Mouse (Mus musculus) myocyte (in vitro differentiated cells): ENCODE measurements at regions not wholly inside any gene's neighbourhood (a gene's known extent, or its start where the extent isn't known, plus 50 kb on each side); places are given as distances from the start of the nearest gene placed in this dataset.

ENCODE experiments used
- H3K27me3 ChIP-seq: one replicate; pipeline ENCODE4 v1.6.1; 2011; ENCODE audit not compliant: control insufficient read depth, insufficient read depth, insufficient read length
- H3K36me3 ChIP-seq: one replicate; pipeline ENCODE4 v1.6.1; 2011; ENCODE audit not compliant: control insufficient read depth, insufficient read depth
- H3K4me2 ChIP-seq: one replicate; pipeline ENCODE4 v1.6.1; 2011; ENCODE audit warnings: low read depth, control low read depth
- H3K4me3 ChIP-seq: one replicate; pipeline ENCODE4 v1.5.1; 2011; ENCODE audit warnings: mild to moderate bottlenecking, control low read depth, moderate library complexity
- H3K79me2 ChIP-seq: one replicate; pipeline ENCODE4 v1.6.1; 2011; ENCODE audit not compliant: control insufficient read depth, insufficient read depth
- H3ac ChIP-seq: one replicate; pipeline ENCODE4 v1.6.1; 2011; ENCODE audit not compliant: control insufficient read depth, insufficient read length
- CEBPB ChIP-seq: IDR thresholded peaks from 2 replicates; pipeline ENCODE4 v1.6.1; 2011; ENCODE audit warnings: mild to moderate bottlenecking, moderate library complexity; ENCODE audit not compliant: poor library complexity, insufficient read depth, severe bottlenecking
- E2F4 ChIP-seq: IDR thresholded peaks from one replicate; pipeline ENCODE4 v1.6.1; 2011; ENCODE audit warnings: mild to moderate bottlenecking, control low read depth, moderate library complexity; ENCODE audit not compliant: insufficient read depth
- MAX ChIP-seq: IDR thresholded peaks from one replicate; pipeline ENCODE4 v1.6.1; 2011; ENCODE audit warnings: low read depth, mild to moderate bottlenecking, control low read depth
- MYOD1 ChIP-seq, 3 experiments: IDR thresholded peaks; one replicate each; pipeline ENCODE4 v1.6.1; 2011; ENCODE audit warnings: control low read depth in 2 of 3, low read depth in 2 of 3, mild to moderate bottlenecking in 2 of 3, moderate library complexity in 1 of 3; ENCODE audit not compliant: insufficient read length in 2 of 3, control insufficient read depth in 1 of 3
- MYOG ChIP-seq, 3 experiments: IDR thresholded peaks; one replicate each; pipeline ENCODE4 v1.6.1; 2011; ENCODE audit warnings: control low read depth in 2 of 3, low read depth in 2 of 3, mild to moderate bottlenecking in 2 of 3; ENCODE audit not compliant: insufficient read length in 2 of 3, control insufficient read depth in 1 of 3, insufficient read depth in 1 of 3
- POLR2A ChIP-seq: IDR thresholded peaks from one replicate; pipeline ENCODE4 v1.6.1; 2011; ENCODE audit warnings: low read depth, mild to moderate bottlenecking, control low read depth, moderate library complexity; ENCODE audit not compliant: insufficient read length
- POLR2AphosphoS2 ChIP-seq: IDR thresholded peaks from one replicate; pipeline ENCODE4 v1.6.1; 2011; ENCODE audit warnings: low read depth, control low read depth; ENCODE audit not compliant: insufficient read length
- REST ChIP-seq: IDR thresholded peaks from one replicate; pipeline ENCODE4 v1.6.1; 2011; ENCODE audit warnings: mild to moderate bottlenecking, control low read depth, moderate library complexity; ENCODE audit not compliant: insufficient read depth, insufficient read length
- SRF ChIP-seq: IDR thresholded peaks from one replicate; pipeline ENCODE4 v1.6.1; 2011; ENCODE audit warnings: low read depth; ENCODE audit not compliant: control insufficient read depth, insufficient read length
- TCF12 ChIP-seq: IDR thresholded peaks from one replicate; pipeline ENCODE4 v1.6.1; 2011; ENCODE audit warnings: mild to moderate bottlenecking, control low read depth; ENCODE audit not compliant: poor library complexity, insufficient read depth, severe bottlenecking
- TCF3 ChIP-seq: IDR thresholded peaks from one replicate; pipeline ENCODE4 v1.6.1; 2011; ENCODE audit warnings: low read depth, control low read depth; ENCODE audit not compliant: insufficient read length
- USF1 ChIP-seq: IDR thresholded peaks from one replicate; pipeline ENCODE4 v1.6.1; 2011; ENCODE audit warnings: low read depth, mild to moderate bottlenecking, control low read depth, moderate library complexity

DNA sequence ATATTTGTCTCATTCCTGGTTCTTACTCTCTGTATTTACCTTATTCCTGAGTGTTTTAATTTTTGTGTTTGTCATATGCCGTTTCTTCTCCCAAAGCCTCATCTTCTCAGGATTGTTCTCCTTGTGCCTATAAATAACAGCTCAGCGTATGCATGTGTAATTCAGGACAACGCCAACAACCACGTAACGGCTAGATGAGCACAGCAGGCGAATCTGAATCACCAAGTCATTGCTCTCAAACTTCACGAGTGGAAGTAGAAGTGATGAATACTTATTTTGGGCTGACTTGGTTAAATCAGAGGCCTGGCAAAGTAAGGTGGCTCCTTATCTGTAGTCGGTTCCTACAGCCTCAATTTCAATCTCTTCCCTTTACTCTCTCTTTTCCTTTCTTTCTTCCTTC, 760.7 kb downstream of the Kcnj3 start:
- no peaks in the 10 kb centered on the region for H3K36me3 ChIP-seq
- TF ChIP-seq MYOD1 (IDR thresholded peaks at IDR 0.05; ENCODE audit: control insufficient read depth in 1 of 3, insufficient read length in 2 of 3, low read depth in 2 of 3) (no peak), SRF (no peak), POLR2AphosphoS2 (no peak), POLR2A (no peak)

DNA sequence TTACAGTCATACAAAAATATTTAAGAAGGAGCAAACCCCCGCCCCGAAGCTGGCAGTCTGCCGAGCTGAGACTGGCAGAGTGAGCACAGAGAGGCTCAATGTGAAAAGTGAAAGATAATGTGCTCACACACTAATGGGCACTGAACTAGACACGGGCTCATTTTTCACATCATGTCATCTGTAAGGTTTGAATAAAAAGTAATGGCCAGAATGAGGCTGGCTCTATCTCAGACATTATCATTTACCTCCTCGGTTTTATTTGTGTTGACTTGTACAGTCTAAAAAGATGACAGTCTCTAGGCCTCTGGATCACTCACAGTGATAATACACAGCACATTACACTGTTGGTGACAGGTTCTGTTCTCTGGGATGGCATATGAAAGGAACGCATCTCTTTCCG, 791.7 kb downstream of the Kcnj3 start:
- H3K4me2 ChIP-seq = no peak overlapping the region
- TF ChIP-seq MYOD1 (IDR thresholded peaks at IDR 0.05; ENCODE audit: control insufficient read depth in 1 of 3, insufficient read length in 2 of 3, low read depth in 2 of 3) = no peak
- no peak for TF ChIP-seq TCF12
- no peak for TF ChIP-seq USF1
- no peak for TF ChIP-seq REST
- no peak for TF ChIP-seq MYOG (IDR thresholded peaks at IDR 0.05; ENCODE audit: control insufficient read depth in 1 of 3, insufficient read depth in 1 of 3, insufficient read length in 2 of 3, low read depth in 2 of 3)
- TF ChIP-seq CEBPB = no peak
- no peak for TF ChIP-seq SRF
- no peak for TF ChIP-seq MAX
- no peak for TF ChIP-seq POLR2A
- no peak for TF ChIP-seq TCF3
- no peak for TF ChIP-seq POLR2AphosphoS2
- no peak for TF ChIP-seq E2F4

More for the DNA sequence above, 760.7 kb downstream of the Kcnj3 start:
- H3K4me3 ChIP-seq = no peak overlapping the region
- H3ac ChIP-seq = no peak overlapping the region
- no peaks in the 10 kb centered on the region for H3K27me3 ChIP-seq
- H3K79me2 ChIP-seq = no peaks in the 10 kb centered on the region
- H3K4me2 ChIP-seq = no peak overlapping the region

DNA sequence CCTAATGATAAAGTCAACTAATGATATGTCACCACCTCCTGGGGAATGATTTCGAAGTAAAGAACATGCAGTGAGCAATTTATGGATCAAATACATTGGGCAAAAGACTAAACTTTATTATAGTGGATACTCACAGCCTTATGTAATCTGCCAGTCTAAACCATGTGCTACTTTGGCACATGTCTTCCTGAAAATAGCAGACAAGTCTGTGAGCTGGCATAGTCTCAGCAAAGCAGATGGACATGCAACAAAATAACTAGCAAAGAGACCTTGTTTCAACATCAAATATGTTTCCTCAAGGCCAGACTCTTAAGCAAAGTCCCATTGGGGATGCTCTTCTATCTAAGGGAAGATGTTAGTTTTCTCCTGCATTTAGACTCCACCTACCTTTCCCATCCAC, 797.3 kb downstream of the Kcnj3 start:
- Histone ChIP-seq H3K79me2 (no peaks in the 10 kb centered on the region), H3ac (no peak overlapping the region), H3K4me3 (no peak overlapping the region), H3K4me2 (no peak overlapping the region), H3K36me3 (no peaks in the 10 kb centered on the region), H3K27me3 (no peaks in the 10 kb centered on the region)
- no peak for TF ChIP-seq E2F4

More for the DNA sequence above, 791.7 kb downstream of the Kcnj3 start:
- no peak overlapping the region for H3ac ChIP-seq
- no peaks in the 10 kb centered on the region for H3K36me3 ChIP-seq
- no peaks in the 10 kb centered on the region for H3K27me3 ChIP-seq
- H3K79me2 ChIP-seq = no peaks in the 10 kb centered on the region
- H3K4me3 ChIP-seq = no peak overlapping the region

DNA sequence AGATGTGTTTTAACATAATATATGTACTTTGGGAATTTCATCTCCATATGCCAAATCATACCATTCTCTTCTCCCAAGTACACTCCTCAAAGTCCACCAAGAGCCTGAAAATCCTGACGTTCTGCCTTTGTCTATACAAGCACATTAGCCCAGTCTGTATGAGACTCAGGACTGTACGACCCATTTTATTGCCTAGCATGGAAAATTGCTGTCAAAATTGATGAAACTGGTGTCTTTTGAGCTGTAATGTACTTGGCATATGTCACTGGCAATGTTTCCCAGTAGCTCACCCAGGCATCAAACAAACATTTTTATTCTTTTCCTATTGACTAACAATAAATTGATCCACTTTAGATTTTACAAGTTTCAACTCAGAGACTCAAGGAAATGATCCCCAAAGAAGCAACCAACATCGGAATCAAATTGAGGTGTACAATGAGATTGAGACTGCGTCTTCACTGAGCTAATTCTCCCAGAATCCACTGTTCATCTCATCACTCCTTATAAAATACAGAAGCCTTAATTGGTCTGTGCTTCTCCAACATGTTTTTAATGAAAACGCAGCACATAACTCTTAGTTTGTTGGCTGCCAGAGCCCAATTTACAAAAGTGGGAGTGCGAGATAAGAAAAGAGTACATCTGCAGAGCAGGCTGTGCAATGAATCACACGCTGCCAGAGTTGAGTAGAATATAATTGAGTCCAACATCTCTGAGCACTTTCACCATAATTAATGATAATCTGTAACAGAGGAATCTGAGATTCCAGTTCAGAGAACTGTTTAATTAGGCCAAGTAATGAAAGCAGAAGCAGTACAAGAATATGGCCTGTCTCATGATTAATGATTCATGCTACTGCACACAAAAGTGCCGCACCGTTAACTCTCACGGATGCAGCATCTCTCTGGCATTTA, 821.5 kb downstream of the Kcnj3 start:
- Histone ChIP-seq H3K4me2 (no peak overlapping the region), H3K79me2 (no peaks in the 10 kb centered on the region), H3ac (no peak overlapping the region), H3K27me3 (no peaks in the 10 kb centered on the region), H3K36me3 (no peaks in the 10 kb centered on the region), H3K4me3 (no peak overlapping the region)
- TF ChIP-seq POLR2A = no peak
- no peak for TF ChIP-seq POLR2AphosphoS2
- no peak for TF ChIP-seq CEBPB
- no peak for TF ChIP-seq MYOD1 (IDR thresholded peaks at IDR 0.05; ENCODE audit: control insufficient read depth in 1 of 3, insufficient read length in 2 of 3, low read depth in 2 of 3)
- TF ChIP-seq TCF12 = no peak
- TF ChIP-seq TCF3 = no peak
- TF ChIP-seq SRF = no peak
- TF ChIP-seq USF1 = no peak
- TF ChIP-seq E2F4 = no peak
- no peak for TF ChIP-seq MYOG (IDR thresholded peaks at IDR 0.05; ENCODE audit: control insufficient read depth in 1 of 3, insufficient read depth in 1 of 3, insufficient read length in 2 of 3, low read depth in 2 of 3)
- TF ChIP-seq REST = no peak
- TF ChIP-seq MAX = no peak

DNA sequence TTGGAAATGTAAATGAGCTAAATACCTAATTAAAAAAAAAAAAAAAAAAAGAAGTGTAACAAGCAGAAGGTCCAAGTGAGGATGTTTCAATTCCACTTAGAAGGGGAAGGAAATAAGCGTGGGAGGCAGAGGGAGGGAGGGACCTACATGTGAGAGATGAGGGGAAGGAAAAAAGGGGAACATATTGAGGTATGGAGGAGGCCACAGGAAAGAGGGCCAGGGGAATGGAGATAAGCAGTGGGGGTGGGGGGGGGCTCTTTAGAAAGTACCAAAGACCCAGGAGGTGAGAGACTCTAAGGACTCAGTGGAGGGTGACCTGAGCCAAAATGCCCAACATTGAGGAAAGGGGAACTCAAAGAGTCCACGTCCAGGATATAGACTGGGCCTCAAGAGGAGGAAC, 818.9 kb downstream of the Nr4a2 start:
- Histone ChIP-seq H3K4me2 (no peak overlapping the region), H3ac (no peak overlapping the region), H3K36me3 (no peaks in the 10 kb centered on the region), H3K27me3 (no peaks in the 10 kb centered on the region), H3K79me2 (no peaks in the 10 kb centered on the region), H3K4me3 (no peak overlapping the region)
- TF ChIP-seq E2F4 (no peak), POLR2AphosphoS2 (no peak), MYOG (IDR thresholded peaks at IDR 0.05; ENCODE audit: control insufficient read depth in 1 of 3, insufficient read depth in 1 of 3, insufficient read length in 2 of 3, low read depth in 2 of 3) (no peak), REST (no peak), SRF (no peak), CEBPB (no peak), USF1 (no peak), TCF12 (no peak), MAX (no peak), POLR2A (no peak), MYOD1 (IDR thresholded peaks at IDR 0.05; ENCODE audit: control insufficient read depth in 1 of 3, insufficient read length in 2 of 3, low read depth in 2 of 3) (no peak), TCF3 (no peak)
